ENCODE assay signal across 22 mouse cellular contexts in genomic region chr17:9398551-9398950, GRCm38 (mm10). TPM values are rescaled to one million over a fixed set of nuclear protein-coding genes. Genes with fewer than 3 reads are reported as not detected.
"Had no signal": no experiment of that assay in that cellular context is flagged by ENCODE, and none has a peak within 500 bp of the region (broad histone marks: within the 10 kb centered on the region; RNA-seq: fewer than 3 reads in every experiment).

No protein-coding gene starts in this region.

- H3K36me3 ChIP-seq: kidney, embryonic 15.5 days; limb, embryonic 10.5 days; liver, embryonic 15.5 days; midbrain, embryonic 10.5 days; neural tube, embryonic 15.5 days had no signal

- H3K9me3 ChIP-seq: kidney, embryonic 15.5 days; limb, embryonic 10.5 days; liver, embryonic 15.5 days; neural tube, embryonic 15.5 days had no signal

- H3K9ac ChIP-seq: kidney, embryonic 15.5 days; liver, embryonic 15.5 days; neural tube, embryonic 15.5 days had no signal

- H3K4me1 ChIP-seq: kidney, embryonic 15.5 days; liver, embryonic 15.5 days; midbrain, embryonic 10.5 days; neural tube, embryonic 15.5 days had no signal

- H3K4me2 ChIP-seq: kidney, embryonic 15.5 days; liver, embryonic 11.5 days; liver, embryonic 15.5 days; neural tube, embryonic 15.5 days had no signal

- H3K4me3 ChIP-seq: kidney, embryonic 15.5 days; left cerebral cortex, adult 2 months; limb, embryonic 10.5 days; liver, embryonic 15.5 days; midbrain, embryonic 10.5 days; myocyte; neural tube, embryonic 15.5 days had no signal

- DNase-seq: kidney, postnatal 25 days; lung, adult 2 months; lung, postnatal 4 days; midbrain, embryonic 14.5 days; right cerebral cortex, postnatal 14 days; thymus, postnatal 4 days had no signal

- H3K27me3 ChIP-seq: kidney, embryonic 15.5 days; liver, embryonic 15.5 days; neural tube, embryonic 15.5 days had no signal

- H3K27ac ChIP-seq: kidney, embryonic 15.5 days; left cerebral cortex, adult 2 months; limb, embryonic 10.5 days; liver, embryonic 15.5 days; midbrain, embryonic 10.5 days; neural tube, embryonic 15.5 days had no signal

- ATAC-seq: lung, postnatal 0 days had no signal

RNA-seq across cellular contexts. Expression of gene Gm17728, which starts 23.3 kb away (rescaled TPM):
- total RNA-seq: layer of hippocampus, postnatal 25 days; left cerebral cortex, adult 2 months; left cerebral cortex, postnatal 14 days; megakaryocyte, adult 5-6 weeks had no signal
- polyA plus RNA-seq: kidney, embryonic 15.5 days; limb, embryonic 10.5 days; limb, embryonic 14.5 days; liver, embryonic 11.5 days; liver, embryonic 15.5 days; lung, adult 2 months; lung, postnatal 0 days; midbrain, embryonic 10.5 days; midbrain, embryonic 14.5 days; myocyte; neural tube, embryonic 11.5 days; neural tube, embryonic 15.5 days; spleen, adult 2 months; stomach, embryonic 16.5 days had no signal
